Mouse (Mus musculus): ENCODE data around the gene Exoc2.

Exoc2 gene

GRCm38 (mm10) chr13:30781905-30782304, 192.0 kb downstream of the Exoc2 start:
- DNase-seq (ENCODE audit: low read depth, low spot score): no peak

GRCm38 (mm10) chr13:30777678-30778179, 196.2 kb downstream of the Exoc2 start:
- DNase-seq (ENCODE audit: low read depth, low spot score): peak; percentile 52

- DNase-seq (ENCODE audit: low read depth, low spot score): no peak
These were observed 197.9 kb downstream of the Exoc2 start for GRCm38 (mm10) chr13:30776021-30776420.

- no peak for DNase-seq (ENCODE audit: low read depth, low spot score)
These were observed 206.3 kb downstream of the Exoc2 start for GRCm38 (mm10) chr13:30767477-30768127.

- DNase-seq (ENCODE audit: low read depth, low spot score): peak; percentile 66
These were observed 207.0 kb downstream of the Exoc2 start for GRCm38 (mm10) chr13:30766636-30767476.

- DNase-seq (ENCODE audit: low read depth, low spot score): peak; percentile 42
These were observed 208.0 kb downstream of the Exoc2 start for GRCm38 (mm10) chr13:30765906-30766305.

GRCm38 (mm10) chr13:30764014-30764740, 209.7 kb downstream of the Exoc2 start:
- peak; percentile 51 for DNase-seq (ENCODE audit: low read depth, low spot score)

Measured in CD4-positive, CD25-positive, alpha-beta regulatory T cell, adult 2 months (primary cell).